Mouse (Mus musculus): Measurements from ENCODE around the gene Gm45234.
"Not testable (repeated sequence)": the region's sequence is repeated elsewhere in the genome, so short reads cannot be mapped to it uniquely, and the experiment has no call there.

Gm45234 gene

DNA sequence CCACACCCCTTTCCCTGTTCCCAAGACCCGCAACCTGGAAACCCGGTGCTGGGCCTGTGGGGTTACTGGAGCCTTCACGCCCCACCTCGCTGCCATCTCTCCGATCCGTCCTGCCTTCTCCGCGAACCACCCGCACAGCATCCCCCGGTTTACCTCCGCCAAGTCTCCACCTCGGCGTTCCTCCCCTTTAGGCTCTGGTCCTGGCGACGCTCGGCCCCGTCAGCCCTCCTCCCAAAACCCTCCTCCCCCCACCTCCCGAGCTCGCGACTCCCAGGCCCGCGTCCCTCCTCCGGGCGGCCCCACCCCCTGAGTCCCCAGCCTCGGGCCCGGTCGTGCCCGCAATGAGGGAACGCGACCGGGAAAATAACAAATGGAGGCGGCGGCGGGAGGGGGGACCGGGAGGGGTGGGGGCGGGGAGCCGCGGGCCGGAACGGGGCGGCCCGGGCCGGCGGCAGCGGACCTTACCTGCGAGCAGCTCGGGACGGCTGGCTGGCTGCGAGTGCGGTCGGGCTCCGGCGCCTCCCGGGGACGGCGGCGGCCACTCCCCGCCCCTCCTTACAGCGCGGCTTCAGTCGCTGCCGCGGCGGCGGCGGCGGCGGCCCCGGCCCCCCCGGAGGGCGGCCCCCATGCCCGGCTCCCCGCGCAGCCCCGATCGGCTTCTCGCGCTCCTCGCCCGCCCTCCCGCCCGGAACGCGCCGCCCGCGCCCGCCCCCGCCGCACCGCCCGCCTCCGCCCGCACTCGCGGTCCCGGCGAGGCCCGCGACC is at the start of gene Gm45234, which contains the start of gene Atn1:
Gene Gm45234 (minus strand): TSS at position 191 of the 765 bp plus-strand sequence.
Gene Atn1 (minus strand): TSS at position 694 of the 765 bp plus-strand sequence.
- peak; percentile 87 for DNase-seq

DNA sequence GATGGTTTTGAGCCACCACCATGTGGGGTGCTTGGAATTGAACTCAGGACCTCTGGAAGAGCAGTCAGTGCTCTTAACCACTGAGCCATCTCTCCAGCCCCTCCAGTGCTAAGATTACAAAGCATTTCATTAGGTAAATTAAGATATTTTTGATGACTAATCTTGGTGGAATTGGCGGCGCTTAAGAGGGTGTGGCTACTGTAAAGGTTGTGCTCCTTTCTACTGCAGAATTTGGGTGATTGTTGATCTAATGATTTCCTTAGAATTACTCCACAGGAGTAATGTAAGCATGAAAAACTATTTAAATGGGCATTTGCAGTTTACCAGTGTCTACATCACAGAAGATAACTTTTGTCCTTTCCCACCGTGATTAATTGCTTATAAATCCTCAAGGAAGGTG is 48.5 kb upstream of the Gm45234 start:
- DNase-seq: no peak

DNA sequence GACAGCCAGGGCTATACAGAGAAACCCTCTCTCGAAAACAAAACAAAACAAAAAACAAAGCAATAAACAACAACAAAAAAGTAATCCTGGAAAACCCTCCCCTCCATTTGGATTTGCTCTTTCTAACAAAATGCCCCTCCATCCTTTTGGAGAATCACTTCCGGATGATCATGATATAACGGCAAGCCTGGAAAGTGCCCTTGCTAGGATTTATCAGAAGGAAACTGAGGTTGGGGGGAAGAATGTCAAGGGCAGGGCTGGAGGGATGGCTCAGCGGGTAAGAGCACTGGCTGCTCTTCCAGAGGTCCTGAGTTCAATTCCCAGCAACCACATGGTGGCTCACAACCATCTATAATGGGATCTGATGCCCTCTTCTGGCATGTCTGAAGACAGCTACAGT is 47.9 kb upstream of the Gm45234 start:
- DNase-seq: not testable (repeated sequence)

DNA sequence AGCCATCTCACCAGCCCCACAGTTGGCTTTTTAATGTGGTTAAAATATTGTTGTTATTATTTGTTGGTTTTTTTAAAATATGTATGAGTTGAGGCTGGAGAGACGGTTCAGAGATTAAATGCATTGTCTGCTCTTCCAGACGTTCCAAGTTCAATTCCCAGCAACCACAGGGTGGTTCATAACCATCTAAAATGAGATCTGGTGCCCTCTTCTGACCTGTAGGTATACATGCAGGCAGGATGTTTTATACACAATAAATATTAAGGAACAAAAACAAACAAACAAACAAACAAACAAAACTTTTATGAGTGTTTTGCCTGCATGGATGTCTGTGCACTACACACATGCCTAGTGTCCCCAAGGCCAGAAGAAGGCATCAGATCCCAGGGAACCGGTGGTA is 47.2 kb upstream of the Gm45234 start:
- DNase-seq: no peak

DNA sequence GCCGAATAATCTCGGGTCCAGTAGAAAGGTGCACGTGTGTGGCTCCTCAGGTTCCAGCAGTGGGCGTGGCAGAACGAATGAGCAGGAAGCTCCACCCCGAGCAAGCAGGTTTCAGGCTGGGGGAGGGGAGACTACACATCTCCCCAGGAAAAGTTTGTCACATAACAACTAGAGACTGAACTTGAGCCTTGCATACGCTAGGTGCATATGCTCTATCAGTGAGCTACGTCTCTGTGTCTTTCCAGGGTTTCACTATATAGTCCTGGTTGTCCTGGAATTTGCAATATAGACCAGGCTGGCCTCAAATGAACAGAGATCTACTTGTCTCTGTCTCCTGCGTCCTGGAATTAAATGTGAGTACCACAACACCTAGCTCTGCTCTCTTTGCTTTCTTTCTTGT is 46.6 kb upstream of the Gm45234 start:
- not testable (repeated sequence) for DNase-seq

DNA sequence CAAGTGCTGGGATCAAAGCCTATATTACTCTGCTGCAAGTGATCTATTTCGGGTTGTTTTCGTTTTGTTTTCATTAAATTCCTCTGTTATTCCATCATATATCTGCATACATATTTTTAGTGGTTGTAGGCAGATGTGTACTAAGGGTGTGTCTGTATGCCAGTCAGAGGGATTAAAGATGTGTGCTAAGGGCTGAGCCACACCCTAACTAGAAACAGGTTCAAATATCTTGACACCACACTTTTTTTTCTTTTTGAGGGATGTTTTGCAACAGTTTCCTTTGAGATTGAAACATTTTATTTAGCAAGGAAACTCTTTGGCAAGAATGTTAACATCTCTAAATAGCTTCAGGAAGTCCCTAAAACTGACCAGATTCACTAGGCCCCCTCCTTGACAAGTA is 40.4 kb upstream of the Gm45234 start:
- DNase-seq: no peak

DNA sequence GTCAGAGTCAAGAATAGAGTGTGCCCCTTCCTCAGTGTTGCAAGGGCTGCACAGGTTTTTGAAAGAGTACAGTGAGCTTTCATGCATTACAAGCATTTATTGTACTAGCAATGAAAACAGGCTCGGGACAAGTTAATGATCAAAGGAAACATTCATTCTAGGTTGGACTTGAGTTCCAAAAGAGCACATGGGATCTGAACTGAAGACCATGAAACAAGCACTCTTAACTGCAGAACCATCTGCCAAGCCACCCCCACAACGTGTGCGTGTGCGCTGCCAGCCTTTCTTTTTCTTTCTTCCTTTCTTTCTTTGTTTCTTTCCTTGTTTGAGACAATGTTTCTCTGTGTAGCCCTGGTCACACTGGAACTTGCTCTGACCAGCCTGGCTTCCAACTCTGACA is 40.0 kb upstream of the Gm45234 start:
- DNase-seq: peak; percentile 24

DNA sequence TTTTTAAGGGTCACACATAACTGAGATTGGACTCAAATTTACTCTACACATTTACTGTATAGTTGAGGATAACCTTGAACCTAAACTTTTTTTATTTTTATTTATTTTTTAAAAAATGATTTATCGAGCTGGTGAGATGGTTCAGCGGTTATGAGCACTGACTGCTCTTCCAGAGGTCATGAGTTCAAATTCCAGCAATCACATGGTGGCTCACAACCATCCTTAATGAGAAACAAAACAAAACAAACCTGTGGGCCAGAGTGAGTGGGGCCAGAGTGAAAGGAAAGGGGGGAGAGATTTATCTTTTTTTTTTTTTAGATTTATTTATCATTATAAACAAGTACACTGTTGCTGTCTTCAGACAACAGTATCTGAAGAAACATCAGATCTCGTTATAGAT is 36.1 kb upstream of the Gm45234 start:
- no peak for DNase-seq

DNA sequence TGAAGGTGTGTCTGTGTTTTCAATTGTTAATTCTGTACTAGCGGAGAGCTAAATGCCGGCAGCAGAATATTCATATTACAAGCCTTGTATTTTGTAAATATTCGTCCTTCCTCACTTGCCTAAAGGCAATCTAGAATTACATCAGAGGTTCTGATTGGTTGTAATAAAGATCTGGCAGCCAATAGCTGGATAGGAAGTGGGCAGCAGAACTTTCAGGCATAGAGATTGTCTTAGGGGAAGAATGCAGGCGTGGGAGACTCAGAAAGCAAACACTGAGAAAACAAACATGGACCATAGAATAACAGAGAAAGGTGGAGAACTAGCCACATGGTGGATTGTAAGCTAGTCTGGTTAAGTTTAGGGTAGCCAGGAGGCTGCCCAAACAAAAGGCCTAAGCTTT is 34.3 kb upstream of the Gm45234 start:
- DNase-seq: no peak

DNA sequence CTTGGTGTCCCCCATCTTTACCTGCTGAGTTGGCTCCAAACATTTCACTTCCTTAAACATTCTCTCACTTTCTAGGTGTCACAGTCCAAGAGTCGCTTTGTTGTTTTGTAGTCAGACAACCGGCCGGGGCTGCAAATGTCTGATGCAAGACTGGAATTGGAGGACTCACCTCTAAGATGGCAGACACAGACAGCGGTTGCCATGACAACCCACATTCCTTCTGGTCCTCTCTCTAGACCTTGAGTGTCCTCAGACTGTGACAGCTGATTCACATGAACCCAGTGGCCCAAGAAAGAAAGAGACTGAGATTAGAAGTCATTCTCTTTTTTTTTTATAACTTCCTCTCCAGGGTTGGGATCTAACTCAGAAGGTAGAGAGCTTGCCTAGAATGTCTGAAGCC is 33.7 kb upstream of the Gm45234 start:
- no peak for DNase-seq

DNA sequence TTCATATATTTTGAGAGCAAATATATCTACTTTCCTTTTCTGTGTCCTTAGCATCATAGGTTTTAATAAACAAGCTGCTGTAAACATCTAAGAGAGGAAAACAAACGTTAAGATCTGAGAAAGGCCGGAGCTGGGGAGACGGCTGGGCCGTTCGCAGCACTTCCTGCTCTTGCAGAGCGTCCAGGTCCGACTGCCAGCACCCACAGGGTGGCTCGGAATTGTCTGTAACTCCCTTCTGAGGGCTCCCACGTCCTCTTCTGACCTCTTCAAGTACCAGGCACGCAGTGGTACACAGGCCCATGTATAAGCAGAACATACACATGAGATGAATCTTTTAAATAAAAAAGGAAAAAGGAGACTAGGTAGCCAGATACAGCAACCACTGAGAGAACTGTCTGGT is 31.9 kb upstream of the Gm45234 start:
- no peak for DNase-seq

DNA sequence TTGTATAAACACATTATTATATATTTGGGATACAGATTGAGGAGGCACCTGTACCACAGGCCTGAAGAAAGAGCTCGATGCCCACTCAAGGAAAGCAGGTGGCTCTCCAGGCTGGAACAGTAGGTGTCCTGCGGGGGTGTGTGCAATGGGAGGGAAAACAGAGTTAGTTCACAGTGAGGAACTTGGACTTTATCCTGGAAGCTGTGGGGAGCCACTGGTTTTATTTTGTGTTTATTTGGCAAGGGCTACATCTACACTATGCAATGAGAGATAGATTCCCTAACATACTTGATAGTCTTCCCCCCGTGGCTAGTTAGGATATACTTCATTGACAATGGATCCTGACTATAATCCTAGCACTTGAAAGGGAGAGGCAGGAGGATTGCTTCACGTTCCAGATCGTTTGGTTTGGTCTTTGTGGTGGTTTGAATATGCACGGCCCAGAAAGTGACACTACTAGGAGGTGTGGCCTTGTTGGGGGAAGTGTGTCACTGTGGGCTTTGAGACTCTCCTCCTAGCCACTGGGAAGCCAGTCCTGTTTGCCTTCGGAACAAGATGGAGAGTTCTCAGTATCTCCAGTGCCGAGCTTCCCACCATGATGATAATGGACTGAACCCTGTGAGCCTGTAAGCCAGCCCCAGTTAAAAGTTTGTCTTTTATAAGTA is 31.1 kb upstream of the Gm45234 start:
- no peak for DNase-seq

DNA sequence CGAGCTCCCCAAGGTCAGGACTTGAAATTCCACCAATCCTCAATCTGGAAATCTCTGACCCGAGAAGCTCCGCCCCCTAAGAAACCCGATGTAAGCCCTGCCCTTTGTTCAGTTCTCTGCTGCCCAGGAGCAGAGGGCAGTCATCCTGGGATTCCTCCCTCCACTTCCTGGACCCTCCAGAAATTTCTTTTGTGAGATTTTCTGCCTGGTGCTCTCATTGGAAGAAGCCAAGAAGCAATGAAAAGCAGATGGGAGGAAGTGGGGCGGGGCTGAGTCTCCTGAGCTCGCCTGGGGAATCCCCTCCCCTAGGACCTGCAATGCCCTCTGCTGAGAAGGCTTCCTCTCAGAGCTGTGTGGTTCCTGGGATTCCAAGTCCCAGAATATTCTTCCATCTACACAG is 26.6 kb upstream of the Gm45234 start:
- DNase-seq: peak; percentile 68

DNA sequence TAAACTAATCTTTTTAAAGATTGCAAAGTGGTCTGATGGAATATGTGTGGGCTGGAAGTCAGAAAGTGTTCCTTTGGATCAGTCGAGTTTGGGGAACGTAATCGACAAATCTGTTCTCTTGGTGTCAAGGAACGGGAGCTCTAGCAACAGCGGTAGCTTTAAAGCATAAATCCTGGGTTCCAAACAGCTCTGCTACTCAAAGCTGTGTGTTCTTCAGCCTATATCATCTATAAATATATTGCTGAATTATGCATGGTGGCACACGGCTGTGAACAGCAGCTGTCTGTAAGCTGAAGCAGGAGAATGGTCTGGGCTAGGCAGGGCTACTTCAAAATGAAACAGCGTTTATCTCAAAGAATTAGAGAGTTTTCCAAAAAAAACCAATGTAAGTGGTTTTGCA is 25.1 kb upstream of the Gm45234 start:
- DNase-seq: no peak

DNA sequence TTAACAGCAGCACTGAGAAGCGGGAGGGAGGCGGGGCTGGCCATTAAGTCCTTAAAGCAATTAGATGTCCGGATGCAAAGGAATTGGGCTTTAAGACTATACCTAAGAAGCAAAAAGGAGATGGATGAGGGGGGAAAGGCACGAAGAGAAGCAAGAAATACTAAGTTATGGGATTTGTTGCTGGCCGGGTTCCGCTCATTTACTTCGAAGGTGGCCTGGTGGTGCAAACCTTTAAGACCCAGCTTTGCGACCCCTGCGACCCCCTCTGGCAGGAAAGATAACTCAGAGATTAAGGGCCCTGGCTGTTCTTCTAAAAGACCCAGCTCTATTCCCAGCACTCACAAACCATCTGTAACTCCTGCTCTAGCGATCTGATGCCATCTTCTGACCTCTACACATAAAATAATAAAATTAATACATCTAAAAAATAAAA is 24.2 kb upstream of the Gm45234 start:
- DNase-seq: peak; percentile 60

DNA sequence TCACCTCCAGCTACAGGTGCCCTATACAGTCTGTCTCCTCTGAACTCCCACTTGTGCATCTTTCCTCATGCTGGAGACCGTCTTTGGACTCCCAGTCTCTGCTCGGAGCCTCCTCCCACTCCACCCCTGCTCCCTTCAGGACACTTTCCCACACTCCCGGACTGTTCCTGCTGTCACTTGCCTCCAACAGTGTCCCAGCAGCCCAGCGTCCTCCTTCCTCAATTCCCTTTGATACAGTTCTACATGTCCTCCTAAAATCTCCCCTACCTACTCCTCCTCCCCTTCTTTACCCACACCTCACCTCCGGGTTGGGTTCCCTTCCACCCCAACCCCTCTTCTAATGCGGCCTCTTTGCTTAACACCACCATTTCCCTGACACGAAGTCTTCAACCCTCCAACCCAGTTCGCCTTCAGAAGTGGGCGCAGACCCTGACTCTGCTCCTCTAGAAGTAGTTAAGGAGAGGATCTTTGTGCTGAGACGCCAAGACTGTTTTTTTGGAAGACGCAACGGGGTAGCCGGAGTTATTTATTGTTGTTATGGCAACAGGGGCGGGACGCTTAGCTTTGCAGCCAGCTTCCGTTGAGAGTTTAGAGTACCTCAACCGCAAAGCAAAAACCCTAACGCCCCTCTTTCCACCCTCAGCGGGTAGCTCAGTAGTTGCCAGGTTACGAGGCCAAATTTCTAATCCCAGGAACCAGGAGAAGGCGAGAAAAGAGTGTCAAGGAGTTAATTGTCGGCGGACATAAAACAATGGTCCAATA is 23.6 kb upstream of the Gm45234 start, which contains the start of gene Lrrc23:
Gene Lrrc23 (minus strand): TSS at position 506 of the 762 bp plus-strand sequence.
- peak; percentile 59 for DNase-seq

DNA sequence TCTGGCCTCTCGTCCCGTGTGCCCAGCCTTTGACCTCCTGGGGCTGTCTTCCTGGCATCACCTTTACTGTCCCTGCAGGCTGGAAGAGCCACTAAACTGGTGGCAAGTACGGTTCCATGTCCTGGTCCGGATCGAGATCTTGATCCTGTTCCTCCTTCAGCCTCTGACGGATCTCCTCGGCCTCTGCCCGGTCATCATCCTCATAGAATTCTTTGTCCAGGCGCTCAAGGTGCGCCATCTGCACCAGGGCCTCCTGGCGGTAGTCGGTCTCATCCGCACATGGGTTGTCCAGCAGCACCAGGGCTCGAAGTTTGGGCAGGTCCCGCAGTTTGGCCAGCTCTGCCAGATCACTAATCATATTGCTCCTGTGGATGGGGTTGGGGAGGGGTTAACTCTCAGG is 14.7 kb upstream of the Gm45234 start:
- no peak for DNase-seq

DNA sequence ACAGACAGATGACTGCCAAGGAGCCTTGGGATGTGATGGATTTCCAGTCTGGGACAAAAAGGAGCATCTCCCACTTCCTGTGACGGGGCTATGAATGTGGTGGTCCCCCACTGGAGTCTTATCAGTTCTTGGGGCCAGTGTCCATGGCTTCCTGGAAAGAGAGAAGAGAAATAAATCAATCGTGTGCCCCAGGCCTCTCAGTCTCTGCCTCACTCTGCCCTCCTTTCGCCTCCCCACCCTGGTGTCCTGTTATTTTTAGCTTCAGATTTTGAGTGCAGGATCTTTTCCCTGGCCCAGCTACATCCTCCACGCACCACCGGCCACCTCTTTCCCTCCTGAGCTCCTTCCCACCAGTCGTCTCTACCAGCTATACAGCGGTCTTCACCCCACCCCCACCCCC is 14.2 kb upstream of the Gm45234 start:
- DNase-seq: no peak

DNA sequence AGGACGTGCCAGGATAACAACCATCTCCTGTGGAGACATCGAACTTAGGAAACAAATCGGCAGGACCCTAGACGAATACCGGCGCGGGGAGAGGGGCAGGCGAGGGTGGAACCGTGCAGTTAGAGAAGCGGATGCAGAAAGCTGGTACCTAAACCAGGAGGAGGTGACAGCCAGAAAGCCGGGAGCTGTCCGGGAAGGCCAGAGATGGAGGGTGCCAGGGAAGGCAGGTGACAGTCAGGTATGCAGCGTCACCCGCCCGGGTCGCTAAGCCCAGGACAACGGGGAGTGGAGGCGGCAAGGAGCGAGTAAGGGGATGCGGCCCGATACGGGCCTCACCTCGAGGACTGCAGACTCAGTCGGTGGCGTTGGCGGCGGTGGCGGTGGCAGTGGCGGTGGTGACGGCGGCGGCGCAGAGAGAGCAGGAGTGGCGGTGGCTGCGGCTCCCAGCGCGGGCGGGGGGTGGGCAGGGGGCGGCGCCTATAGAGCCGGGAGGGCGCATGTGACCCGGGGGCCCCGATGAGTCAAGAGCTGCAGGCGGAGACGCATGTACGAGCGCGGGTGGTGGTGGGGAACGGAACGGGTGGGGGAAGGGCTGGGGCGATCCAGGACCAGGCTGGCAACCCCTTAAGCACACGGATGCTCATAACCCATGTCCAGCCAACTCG is 13.4 kb upstream of the Gm45234 start, which contains the start of gene Eno2:
Gene Eno2 (minus strand): TSS at position 573 of the 665 bp plus-strand sequence.
- peak; percentile 75 for DNase-seq

DNA sequence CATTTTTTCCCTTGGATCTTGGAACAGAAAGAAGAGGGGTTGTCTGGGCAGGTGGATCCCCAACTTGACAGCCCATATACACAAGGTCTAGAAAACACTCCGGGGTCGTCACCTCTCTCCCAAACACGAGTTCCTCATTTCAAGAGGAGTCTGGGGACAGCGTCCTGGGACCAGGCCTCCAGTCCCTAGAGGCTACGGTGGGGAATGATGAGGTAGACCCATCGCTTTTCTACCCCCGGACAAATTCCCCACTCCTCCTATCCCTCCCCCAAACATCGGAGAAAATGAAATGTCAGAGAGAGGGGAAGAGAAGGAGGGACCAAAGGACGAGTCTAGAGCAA is 12.9 kb upstream of the Gm45234 start:
- no peak for DNase-seq

DNA sequence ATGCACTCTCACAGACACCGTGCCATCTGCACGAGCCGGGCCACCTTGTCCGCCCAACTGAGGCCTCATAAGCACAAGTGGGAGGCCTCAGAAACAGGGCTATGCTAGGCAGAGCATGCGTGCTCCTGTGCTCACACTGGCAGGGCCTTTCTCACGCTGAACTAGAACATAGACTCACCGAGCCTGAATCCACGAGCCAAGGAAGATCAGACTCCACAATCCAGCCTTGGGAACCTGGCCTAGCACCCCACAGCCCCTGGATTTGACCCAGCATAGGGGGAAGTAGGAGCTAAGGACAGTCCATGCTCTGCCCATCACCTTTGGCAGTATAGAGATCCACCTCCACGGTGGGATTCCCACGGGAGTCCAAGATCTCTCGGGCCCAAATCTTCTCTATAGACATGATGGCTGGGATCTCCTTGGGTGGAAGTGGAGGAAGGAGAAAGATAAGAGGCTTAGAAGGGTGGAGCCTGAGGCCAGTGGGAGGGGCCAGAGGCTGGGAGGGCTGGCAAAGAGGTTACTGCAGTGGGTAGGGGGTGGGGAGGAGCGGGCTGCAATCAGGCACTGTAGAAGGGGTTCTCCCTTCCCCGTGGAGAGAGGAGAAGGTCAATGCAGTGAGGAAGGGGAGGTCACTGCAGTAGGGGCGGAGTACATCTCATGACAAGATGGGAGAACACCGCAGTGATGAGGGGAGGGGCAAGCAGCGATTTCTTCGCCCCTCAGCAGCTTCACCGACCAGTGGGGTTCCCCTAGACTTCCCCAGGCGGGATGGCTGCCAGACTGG is 12.3 kb upstream of the Gm45234 start:
- peak; percentile 45 for DNase-seq

DNA sequence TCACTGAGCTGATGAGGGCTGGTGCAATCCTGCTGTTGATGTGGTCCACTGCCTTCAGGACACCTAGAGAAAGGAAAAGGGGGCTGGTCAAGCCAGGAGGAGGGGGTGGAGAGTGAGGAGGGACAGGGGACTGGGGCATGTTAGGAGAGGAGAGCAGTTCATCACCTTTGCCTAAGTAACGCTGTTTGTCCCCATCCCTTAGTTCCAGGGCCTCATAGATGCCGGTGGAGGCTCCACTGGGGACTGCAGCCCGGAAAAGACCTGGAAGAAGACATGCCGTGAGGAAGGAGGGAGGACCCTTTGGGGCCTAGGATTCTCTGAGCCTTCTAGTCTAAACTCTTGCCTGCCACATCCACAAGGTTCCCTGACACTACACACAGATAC is 11.7 kb upstream of the Gm45234 start:
- DNase-seq: no peak

Data from kidney, postnatal 10 days (tissue).